Mouse (Mus musculus) intestine, embryonic 14.5 days (tissue): ENCODE results near the gene Vav3. TPM values are rescaled to one million over a fixed set of nuclear protein-coding genes. Genes with fewer than 3 reads are reported as not detected.

Experiments
- ATAC-seq: fragments of 200-750 bp; cut with Nextera tagmentation; replicated peaks from 2 replicates; pipeline ENCODE4 v1.8.0; 2017; ENCODE audit warnings: low read depth, moderate number of reproducible peaks, moderate TSS enrichment, moderate library complexity; ENCODE audit not compliant: low FRiP score, low TSS enrichment
- DNase-seq: peaks from one replicate; pipeline ENCODE4 v3.0.0-alpha.2; 2018; ENCODE audit warnings: low spot score
- H3K27ac ChIP-seq: fragments of 300-500 bp; sonication (generic); 2 replicates; pipeline ENCODE4 v1.5.1; 2014; ENCODE audit warnings: low read depth, mild to moderate bottlenecking, control low read depth
- H3K27me3 ChIP-seq: fragments of 300-500 bp; sonication (generic); replicated peaks from 2 replicates; pipeline ENCODE4 v1.6.1; 2014; ENCODE audit warnings: low read length, control low read depth; ENCODE audit not compliant: control insufficient read depth, insufficient read depth
- H3K36me3 ChIP-seq: fragments of 300-500 bp; sonication (generic); 2 replicates; pipeline ENCODE4 v1.6.1; 2014; ENCODE audit warnings: low read length, control low read depth; ENCODE audit not compliant: control insufficient read depth, insufficient read depth
- H3K4me1 ChIP-seq: fragments of 300-500 bp; sonication (generic); replicated peaks from 2 replicates; pipeline ENCODE4 v1.6.1; 2014; ENCODE audit warnings: low read length, control low read depth, mixed read lengths; ENCODE audit not compliant: control insufficient read depth, insufficient read depth
- H3K4me2 ChIP-seq: fragments of 300-500 bp; sonication (generic); 2 replicates; pipeline ENCODE4 v1.6.1; 2014; ENCODE audit warnings: low read length
- H3K4me3 ChIP-seq: fragments of 300-500 bp; sonication (generic); 2 replicates; pipeline ENCODE4 v1.5.1; 2014; ENCODE audit warnings: low read depth, low read length, control low read depth, mixed read lengths
- H3K9ac ChIP-seq: fragments of 300-500 bp; sonication (generic); 2 replicates; pipeline ENCODE4 v1.6.1; 2014; ENCODE audit warnings: mild to moderate bottlenecking, low read length
- H3K9me3 ChIP-seq: fragments of 300-500 bp; sonication (generic); 2 replicates; pipeline ENCODE4 v1.6.1; 2016; ENCODE audit warnings: low read length, control low read depth; ENCODE audit not compliant: control insufficient read depth
- WGBS: fragments of 180-500 bp; shearing (Covaris S2); extraction: QIAGEN DNeasy Blood & Tissue Kit; methylation state at CpG from one replicate; pipeline ENCODE4 v1.1.7; 2014; 5-methylcytosine and 5-hydroxymethylcytosine counted together
- polyA plus RNA-seq: library from polyadenylated mRNA; unstranded; fragments of >200 nt; fragmentation: Nextera tagmentation; extraction: Ambion mirVana; gene quantifications from 2 replicates; pipeline ENCODE4 v1.2.1, GENCODE M21; 2014

The Vav3 gene
- polyA plus RNA-seq, 1 experiment from 2014 or later: 17.1 TPM

GRCm38 (mm10) chr3:109731592-109732230 lies 391.3 kb downstream of the Vav3 start:
- no peak overlapping the region for H3K27ac ChIP-seq
- no peak overlapping the region for H3K4me3 ChIP-seq
- 89% methylated on average over 5 of the region's 5 CpGs for WGBS
- H3K4me1 ChIP-seq: 0 out of 2 replicates have a peak, but pooled peaks cover 3% of the 10 kb centered on the region
- no peak for ATAC-seq
- no peak overlapping the region for H3K4me2 ChIP-seq
- no peaks in the 10 kb centered on the region for H3K9me3 ChIP-seq
- H3K36me3 ChIP-seq: no peaks in the 10 kb centered on the region
- no peak for DNase-seq
- no peaks in the 10 kb centered on the region for H3K27me3 ChIP-seq
- H3K9ac ChIP-seq: no peak overlapping the region

- Histone ChIP-seq H3K36me3 (no peaks in the 10 kb centered on the region), H3K9ac (no peak overlapping the region), H3K4me2 (no peak overlapping the region), H3K4me3 (no peak overlapping the region), H3K27ac (no peak overlapping the region), H3K27me3 (no peaks in the 10 kb centered on the region), H3K4me1 (0 out of 2 replicates have a peak, but pooled peaks cover 3% of the 10 kb centered on the region), H3K9me3 (no peaks in the 10 kb centered on the region)
- ATAC-seq: peak; percentile 81; the same call in 1 of the 2 replicates
- DNase-seq: no peak
- 50% methylated on average over 10 of the region's 10 CpGs for WGBS
Measured at GRCm38 (mm10) chr3:109732327-109733182, 392.1 kb downstream of the Vav3 start.

Other genes starting within 250 kb of the Vav3 start
- 39.8 and 47.7 TPM in 2 replicates for gene Slc25a24, start 217.5 kb upstream of the Vav3 start, polyA plus RNA-seq